ENCODE assay signal across 8 mouse cellular contexts in the genomic region with DNA sequence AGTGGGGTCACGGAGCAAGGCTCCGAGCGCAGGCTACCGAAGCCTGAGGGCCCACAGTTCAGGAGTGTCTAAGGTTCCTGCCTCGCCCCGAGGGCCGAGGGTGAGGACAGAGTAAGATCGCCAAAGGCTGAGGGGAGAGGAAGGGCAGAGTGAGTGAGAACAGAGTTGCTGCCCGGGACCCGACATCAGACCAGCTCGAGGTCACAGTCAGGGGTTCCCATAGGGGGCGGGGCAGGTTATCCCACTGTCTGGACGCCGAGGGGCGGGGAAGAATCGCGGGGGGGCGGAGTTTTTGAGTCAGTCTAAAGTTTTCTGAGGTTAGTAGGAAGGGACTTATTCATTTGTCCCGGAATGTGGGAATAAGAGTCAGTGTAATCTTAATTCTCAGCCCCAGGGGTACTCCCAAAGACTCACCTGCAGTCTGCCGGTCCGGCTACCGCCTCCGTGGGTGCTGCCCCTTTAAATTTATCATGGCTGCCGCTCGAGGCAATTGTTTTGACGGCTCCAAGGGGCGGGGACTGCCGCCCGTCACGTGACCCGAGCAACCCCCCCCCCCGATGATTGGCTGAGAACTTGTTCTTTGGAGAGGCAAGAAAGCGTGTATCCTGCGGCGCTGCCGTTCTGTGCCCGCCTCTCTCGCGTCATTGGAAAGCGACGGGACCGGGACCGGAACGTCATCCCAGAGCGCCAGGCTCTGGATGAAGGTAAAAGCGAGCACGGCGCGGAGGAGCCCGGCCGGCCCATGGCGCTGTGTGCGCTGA. TPM values are rescaled to one million over a fixed set of nuclear protein-coding genes. Genes with fewer than 3 reads are reported as not detected.
DNase-seq lines count a peak whose midpoint lies in the region; ATAC-seq lines count a peak whose summit lies in the region.

A gene (minus strand): TSS at position 462 of the 761 bp plus-strand sequence.
A gene (plus strand): TSS at position 669 of the 761 bp plus-strand sequence.

- DNase-seq in Muller cell, postnatal 12 days (ENCODE audit: inconsistent ontology term), result peak; percentile 99
- peak; percentile 98 for DNase-seq in cerebellum, adult 9-11 months
- DNase-seq in frontal cortex, adult 2 months (ENCODE audit: extremely low spot score in 1 of 2, low spot score in 1 of 2), result peak; percentile 97 to 99
- DNase-seq in hindbrain, embryonic 11.5 days (ENCODE audit: low spot score), result peak; percentile 100
- peak; percentile 99 to 100 for DNase-seq in layer of hippocampus, postnatal 10 days (ENCODE audit: low spot score in 2 of 2)
- peak; percentile 99 for DNase-seq in lung, postnatal 10 days
- DNase-seq in ovary, postnatal 36 days (ENCODE audit: low spot score), result peak; percentile 98
- peak; percentile 99 for DNase-seq in thymus, postnatal 25 days

- H3K9ac ChIP-seq in hindbrain, embryonic 11.5 days (ENCODE audit: low read depth, low read length), result peak within 1 kb of the TSS; percentile 57

- H3K27me3 ChIP-seq in hindbrain, embryonic 11.5 days (ENCODE audit: control insufficient read depth, insufficient read depth, low read length), result no peaks in the 10 kb centered on the region

- WGBS in hindbrain, embryonic 11.5 days, result under 1% methylated on average over 53 of the region's 53 CpGs

- H3K4me2 ChIP-seq in hindbrain, embryonic 11.5 days (replicated peaks; ENCODE audit: low read depth, low read length), result peak within 1 kb of the TSS; percentile 80

- peak; percentile 69 for ATAC-seq in hindbrain, embryonic 11.5 days (ENCODE audit: low FRiP score)

- no peaks in the 10 kb centered on the region for H3K9me3 ChIP-seq in hindbrain, embryonic 11.5 days (ENCODE audit: control insufficient read depth, low read length)

- H3K4me1 ChIP-seq in hindbrain, embryonic 11.5 days (replicated peaks; ENCODE audit: control insufficient read depth, insufficient read depth, low read length), result 0 out of 2 replicates have a peak, but pooled peaks cover 2% of the 10 kb centered on the region

- H3K27ac ChIP-seq in hindbrain, embryonic 11.5 days (ENCODE audit: low read depth, low read length), result peak within 1 kb of the TSS; percentile 42; the same call in 1 of the 2 replicates

- H3K36me3 ChIP-seq in hindbrain, embryonic 11.5 days (ENCODE audit: control insufficient read depth, insufficient read depth, low read length), result 0 out of 2 replicates have a peak, but pooled peaks cover 3% of the 10 kb centered on the region

- H3K4me3 ChIP-seq in hindbrain, embryonic 11.5 days (ENCODE audit: low read depth, low read length), result peak within 1 kb of the TSS; percentile 59

RNA-seq across cellular contexts. Expression of the first gene that starts in this region (rescaled TPM):
- 20.1 and 23.5 TPM in 2 replicates for polyA plus RNA-seq in frontal cortex, adult 2 months (2012; rRNA removed)
- polyA plus RNA-seq in hindbrain, embryonic 11.5 days (2014; fragmentation: Nextera tagmentation; extraction: Ambion mirVana), result 22.7 and 29.8 TPM in 2 replicates
- total RNA-seq in layer of hippocampus, postnatal 10 days (2021), result 10 to 100 TPM; 13.4 to 14.0 TPM

RNA-seq across cellular contexts. Expression of the second gene that starts in this region (rescaled TPM):
- polyA plus RNA-seq in frontal cortex, adult 2 months (2012; rRNA removed), result 51.2 and 58.7 TPM in 2 replicates
- 94.8 and 95.2 TPM in 2 replicates for polyA plus RNA-seq in hindbrain, embryonic 11.5 days (2014; fragmentation: Nextera tagmentation; extraction: Ambion mirVana)
- total RNA-seq in layer of hippocampus, postnatal 10 days (2021), result 10 to 100 TPM; 52.4 to 54.0 TPM

Comparison
In these comparisons a context has a peak if more than half of its experiments do, and no peak if none do; other contexts are left out.
1. Peak in every context shown above with its lines: DNase-seq, ATAC-seq, H3K4me3 ChIP-seq and H3K27ac ChIP-seq.